Mouse (Mus musculus): ENCODE measurements around the gene Gapdh.

DNA sequence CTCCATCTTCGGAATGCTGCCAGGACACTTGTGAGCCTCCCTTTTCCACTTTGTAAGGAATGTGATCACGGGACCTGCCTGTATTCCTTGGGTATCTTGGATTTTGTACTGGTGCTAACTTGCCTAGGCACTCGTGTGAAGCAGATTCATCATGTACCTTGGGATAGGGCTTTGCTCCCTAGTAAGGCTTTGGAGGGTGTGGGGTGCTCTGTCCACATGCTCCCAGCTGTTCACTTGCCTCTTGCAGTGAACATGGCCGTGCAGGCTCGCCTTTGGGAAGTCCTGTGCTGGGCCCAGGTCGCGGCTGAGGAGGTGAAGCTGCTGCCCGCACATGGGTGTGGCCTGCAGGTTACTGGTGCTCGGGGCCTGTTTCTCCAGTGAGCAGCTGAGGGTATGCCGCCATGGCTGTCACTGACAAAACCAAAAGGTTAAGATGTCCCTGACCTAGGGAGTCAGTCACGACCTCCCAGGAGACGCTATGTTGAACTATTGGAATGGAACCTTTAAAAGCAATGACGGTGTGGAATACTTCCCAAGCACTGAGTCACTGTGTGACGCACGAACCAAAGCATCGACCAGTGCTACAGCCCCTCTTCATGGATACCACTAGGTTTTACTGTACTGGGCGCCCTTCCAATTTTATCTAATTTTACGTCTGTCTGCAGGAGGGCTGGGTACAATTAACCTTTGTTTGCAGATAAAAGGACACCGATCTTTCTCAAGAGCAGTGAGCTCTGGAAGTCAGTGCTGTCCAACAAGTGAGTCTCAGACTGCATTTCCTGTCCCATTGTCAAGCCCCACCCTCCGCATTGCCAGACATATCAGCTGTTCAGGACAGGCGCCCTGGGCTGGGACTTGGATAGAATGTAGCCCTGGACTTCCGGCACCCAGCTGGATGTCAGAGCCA is 5.2 kb downstream of the Gapdh start:
- TF ChIP-seq CTCF (IDR thresholded peaks at IDR 0.05; ENCODE audit: low read depth) (no peak), EP300 (optimal IDR thresholded peaks at IDR 0.05) (no peak)

All from stomach, postnatal 0 days (tissue).